Mouse (Mus musculus) CH12.LX (cell line): ENCODE results near the gene Cachd1. TPM values are rescaled to one million over a fixed set of nuclear protein-coding genes. Genes with fewer than 3 reads are reported as not detected.

Experiments
- DNase-seq: peaks from one replicate; pipeline ENCODE4 v3.0.0-alpha.2; 2013; ENCODE audit errors: extremely low read depth
- H3K27ac ChIP-seq: 2 replicates; pipeline ENCODE4 v1.5.1; 2012; ENCODE audit warnings: low read depth, mild to moderate bottlenecking, control low read depth, moderate library complexity; ENCODE audit not compliant: insufficient read depth
- H3K27me3 ChIP-seq: replicated peaks from 2 replicates; pipeline ENCODE3; 2012; ENCODE audit warnings: inconsistent platforms
- H3K36me3 ChIP-seq, 2 experiments: replicated peaks in 1 of 2; 2 replicates each; pipeline versions ENCODE3 to v1.6.1; 2012; ENCODE audit warnings: inconsistent platforms in 1 of 2, low read length in 1 of 2, mild to moderate bottlenecking in 1 of 2, mixed read lengths in 1 of 2, moderate library complexity in 1 of 2; ENCODE audit not compliant: control insufficient read depth in 1 of 2, insufficient read depth in 1 of 2
- H3K4me1 ChIP-seq, 2 experiments: 2 replicates each; pipeline ENCODE4 v1.6.1; 2012; ENCODE audit warnings: inconsistent platforms in 1 of 2, moderate library complexity in 1 of 2; ENCODE audit not compliant: insufficient read depth in 2 of 2, control insufficient read depth in 1 of 2
- H3K4me2 ChIP-seq: 2 replicates; pipeline ENCODE4 v1.6.1; 2012; ENCODE audit warnings: low read depth, mild to moderate bottlenecking, control low read depth; ENCODE audit not compliant: poor library complexity, insufficient read depth, severe bottlenecking
- H3K4me3 ChIP-seq, 3 experiments: fragments of 150-350 bp in 1 of 3; sonication (generic) in 1 of 3; replicated peaks in 1 of 3; 2 replicates each; pipeline versions ENCODE3 to v1.5.1; 2011 to 2012; ENCODE audit warnings: low read depth in 2 of 3, low read length in 2 of 3, mild to moderate bottlenecking in 2 of 3, moderate library complexity in 2 of 3, control low read depth in 1 of 3, improper control_type of control experiment in 1 of 3, inconsistent platforms in 1 of 3, mixed read lengths in 1 of 3; ENCODE audit not compliant: poor library complexity in 1 of 3
- H3K79me2 ChIP-seq: replicated peaks from 2 replicates; pipeline ENCODE4 v1.6.1; 2012; ENCODE audit warnings: mild to moderate bottlenecking, moderate library complexity; ENCODE audit not compliant: control insufficient read depth, poor library complexity, insufficient read depth, severe bottlenecking; ENCODE audit errors: extremely low read depth
- H3K9ac ChIP-seq: 2 replicates; pipeline ENCODE4 v1.6.1; 2012; ENCODE audit warnings: low read depth, mild to moderate bottlenecking, control low read depth, moderate library complexity; ENCODE audit not compliant: insufficient read depth
- H3K9me3 ChIP-seq: replicated peaks from 2 replicates; pipeline ENCODE3; 2012; ENCODE audit warnings: low read length, inconsistent platforms, mixed read lengths
- BHLHE40 ChIP-seq: IDR thresholded peaks from 2 replicates; pipeline ENCODE4 v1.6.1; 2011; ENCODE audit warnings: mild to moderate bottlenecking, low read depth, low read length, improper control_type of control experiment
- CHD1 ChIP-seq: IDR thresholded peaks from 2 replicates; pipeline ENCODE4 v1.6.1; 2012; ENCODE audit warnings: low read depth, low read length, improper control_type of control experiment, inconsistent platforms
- CHD2 ChIP-seq: IDR thresholded peaks from 2 replicates; pipeline ENCODE4 v1.6.1; 2011; ENCODE audit warnings: low read length, improper control_type of control experiment
- ELF1 ChIP-seq: IDR thresholded peaks from 2 replicates; pipeline ENCODE4 v1.6.1; 2014; ENCODE audit warnings: low read depth, mild to moderate bottlenecking, inconsistent platforms, low read length, improper control_type of control experiment
- ETS1 ChIP-seq: conservative IDR thresholded peaks from 2 replicates; pipeline ENCODE4 v1.6.1; 2012; ENCODE audit warnings: low read depth, mild to moderate bottlenecking, inconsistent platforms, low read length, improper control_type of control experiment, moderate library complexity
- HCFC1 ChIP-seq: IDR thresholded peaks from 2 replicates; pipeline ENCODE4 v1.6.1; 2012; ENCODE audit warnings: low read depth, mild to moderate bottlenecking, inconsistent platforms, low read length, improper control_type of control experiment
- JUN ChIP-seq: IDR thresholded peaks from 2 replicates; pipeline ENCODE4 v1.6.1; 2011; ENCODE audit warnings: low read depth, mild to moderate bottlenecking, low read length, improper control_type of control experiment, moderate library complexity; ENCODE audit not compliant: insufficient read depth
- JUND ChIP-seq: conservative IDR thresholded peaks from 2 replicates; pipeline ENCODE4 v1.6.1; 2011; ENCODE audit warnings: low read depth, low read length, improper control_type of control experiment
- MAFK ChIP-seq: IDR thresholded peaks from 2 replicates; pipeline ENCODE4 v1.6.1; 2011; ENCODE audit warnings: low read length, improper control_type of control experiment; ENCODE audit not compliant: insufficient replicate concordance
- MEF2A ChIP-seq: IDR thresholded peaks from 2 replicates; pipeline ENCODE4 v1.6.1; 2014; ENCODE audit warnings: low read depth, mild to moderate bottlenecking, inconsistent platforms, low read length, improper control_type of control experiment, borderline replicate concordance
- NELFE ChIP-seq: IDR thresholded peaks from 2 replicates; pipeline ENCODE4 v1.6.1; 2011; ENCODE audit warnings: low read depth, low read length, improper control_type of control experiment
- NRF1 ChIP-seq: IDR thresholded peaks from 2 replicates; pipeline ENCODE4 v1.6.1; 2014; ENCODE audit warnings: low read depth, mild to moderate bottlenecking, inconsistent platforms, low read length, improper control_type of control experiment, moderate library complexity
- PAX5 ChIP-seq: IDR thresholded peaks from 2 replicates; pipeline ENCODE4 v1.6.1; 2012; ENCODE audit warnings: low read length, inconsistent platforms, mixed read lengths
- RCOR1 ChIP-seq: conservative IDR thresholded peaks from 2 replicates; pipeline ENCODE4 v1.6.1; 2012; ENCODE audit warnings: low read depth, mild to moderate bottlenecking, inconsistent platforms, low read length, improper control_type of control experiment
- SMC3 ChIP-seq: IDR thresholded peaks from 2 replicates; pipeline ENCODE4 v1.6.1; 2011; ENCODE audit warnings: low read depth, low read length, improper control_type of control experiment
- TBP ChIP-seq: conservative IDR thresholded peaks from 2 replicates; pipeline ENCODE4 v1.6.1; 2011; ENCODE audit warnings: low read depth, low read length, improper control_type of control experiment
- TCF12 ChIP-seq: IDR thresholded peaks from 2 replicates; pipeline ENCODE4 v1.6.1; 2014; ENCODE audit warnings: low read depth, mild to moderate bottlenecking, inconsistent platforms, low read length, improper control_type of control experiment
- UBTF ChIP-seq: IDR thresholded peaks from 2 replicates; pipeline ENCODE4 v1.6.1; 2012; ENCODE audit warnings: low read depth, mild to moderate bottlenecking, inconsistent platforms, low read length, improper control_type of control experiment, moderate library complexity
- USF1 ChIP-seq: IDR thresholded peaks from 2 replicates; pipeline ENCODE4 v1.6.1; 2014; ENCODE audit warnings: low read depth, mild to moderate bottlenecking, inconsistent platforms, low read length, improper control_type of control experiment
- USF2 ChIP-seq: conservative IDR thresholded peaks from 2 replicates; pipeline ENCODE4 v1.6.1; 2011; ENCODE audit warnings: low read depth, low read length, improper control_type of control experiment
- ZMIZ1 ChIP-seq: IDR thresholded peaks from 2 replicates; pipeline ENCODE4 v1.6.1; 2012; ENCODE audit warnings: low read depth, mild to moderate bottlenecking, inconsistent platforms, low read length, improper control_type of control experiment
- dilution Hi-C: fragments of 300-500 bp; cut with MboI; formaldehyde crosslinking; loops from 2 replicates; pipeline ENCODE4 v1.14.3; 2020; ENCODE audit warnings: low sequenced_read_pairs; ENCODE audit not compliant: extremely low pct_unique_long_range_greater_than_20kb, extremely low pct_ligation_motif_present
- in situ Hi-C: fragments of 300-500 bp; cut with MboI; formaldehyde crosslinking; loops from 3 replicates; pipeline ENCODE4 v1.14.3; 2019; ENCODE audit warnings: low sequenced_read_pairs, low pct_ligation_motif_present, low pct_unique_long_range_greater_than_20kb, mixed read lengths
- polyA plus RNA-seq: library from polyadenylated mRNA; unstranded; fragments of >175 nt; gene quantifications from 2 replicates; pipeline ENCODE4 v1.2.1, GENCODE M21; 2012; ENCODE audit warnings: low read depth; ENCODE audit not compliant: insufficient read length
- total RNA-seq, 2 experiments: library from RNA; depleted of rRNA; stranded (reverse); fragments of 300-350 nt in 1 of 2; fragments of >200 nt in 1 of 2; gene quantifications; 2 replicates each; pipeline ENCODE4 v1.2.3; 2012 to 2014

The Cachd1 gene
- total and polyA plus RNA-seq, 3 experiments, result 0.13 to 0.24 (median 0.20) TPM

GRCm38 (mm10) chr4:100801443-100801786 is 24.9 kb downstream of the Cachd1 start:
- dilution Hi-C loops, result no loop called here
- TF ChIP-seq PAX5, result no peak
- no peak for TF ChIP-seq USF1
- no peak for TF ChIP-seq HCFC1
- TF ChIP-seq JUN, result no peak
- no peak for TF ChIP-seq MAFK
- no peak for DNase-seq
- Histone ChIP-seq H3K27me3 (no peaks in the 10 kb centered on the region), H3K36me3 (no peaks in the 10 kb centered on the region), H3K9me3 (no peaks in the 10 kb centered on the region), H3K4me1 (peaks cover 0 to 7% of the 10 kb centered on the region in 2 experiments; a peak in 2 of 4 replicates), H3K9ac (no peak overlapping the region), H3K79me2 (no peaks in the 10 kb centered on the region), H3K27ac (no peak overlapping the region), H3K4me3 (no peak overlapping the region), H3K4me2 (no peak overlapping the region)
- in situ Hi-C loops, result no loop called here

- H3K79me2 ChIP-seq, result no peaks in the 10 kb centered on the region
- dilution Hi-C loops, result no loop called here
- H3K9ac ChIP-seq, result no peak overlapping the region
Observed at GRCm38 (mm10) chr4:100811057-100811695, 34.7 kb downstream of the Cachd1 start.

GRCm38 (mm10) chr4:100811802-100812510 is 35.5 kb downstream of the Cachd1 start:
- Histone ChIP-seq H3K36me3 (no peaks in the 10 kb centered on the region), H3K4me1 (no peaks in the 10 kb centered on the region), H3K9ac (no peak overlapping the region), H3K4me2 (no peak overlapping the region), H3K4me3 (no peak overlapping the region), H3K27ac (no peak overlapping the region), H3K9me3 (peaks cover 2% of the 10 kb centered on the region), H3K27me3 (peaks cover 6% of the 10 kb centered on the region), H3K79me2 (no peaks in the 10 kb centered on the region)
- in situ Hi-C loops (no loop called here), dilution Hi-C loops (no loop called here)
- no peak for DNase-seq
- TF ChIP-seq TCF12 (no peak), ELF1 (no peak), MEF2A (no peak), NELFE (no peak), NRF1 (no peak)

More at GRCm38 (mm10) chr4:100811057-100811695, 34.7 kb downstream of the Cachd1 start:
- peaks cover 2% of the 10 kb centered on the region for H3K9me3 ChIP-seq
- H3K4me3 ChIP-seq, result no peak overlapping the region
- H3K27me3 ChIP-seq, result peaks cover 5% of the 10 kb centered on the region
- H3K36me3 ChIP-seq, result no peaks in the 10 kb centered on the region
- no peaks in the 10 kb centered on the region for H3K4me1 ChIP-seq
- TF ChIP-seq JUND (no peak), MEF2A (no peak), MAFK (no peak), CHD2 (no peak), ZMIZ1 (no peak), TBP (no peak), ETS1 (no peak), RCOR1 (no peak), CHD1 (no peak), BHLHE40 (no peak), SMC3 (no peak), UBTF (no peak), USF2 (no peak)
- no peak overlapping the region for H3K27ac ChIP-seq
- H3K4me2 ChIP-seq, result no peak overlapping the region
- in situ Hi-C loops, result no loop called here
- no peak for DNase-seq
